Mouse (Mus musculus) forebrain, embryonic 14.5 days (tissue): ENCODE measurements around the gene Slc36a3. TPM values are rescaled to one million over a fixed set of nuclear protein-coding genes. Genes with fewer than 3 reads are reported as not detected.
"Not testable (repeated sequence)": the region's sequence is repeated elsewhere in the genome, so short reads cannot be mapped to it uniquely, and the experiment has no call there.

Experiments used
- ATAC-seq: fragments of 200-750 bp; cut with Nextera tagmentation; 2 replicates; pipeline ENCODE4 v1.8.0; 2017; ENCODE audit warnings: mild to moderate bottlenecking, moderate library complexity
- DNase-seq: peaks from one replicate; pipeline ENCODE4 v3.0.0-alpha.2; 2015; ENCODE audit warnings: low spot score
- H3K27ac ChIP-seq: fragments of 300-500 bp; sonication (generic); 2 replicates; pipeline ENCODE4 v1.5.1; 2014; ENCODE audit warnings: low read depth, mild to moderate bottlenecking, control low read depth, low read length, moderate library complexity
- H3K27me3 ChIP-seq: fragments of 300-500 bp; sonication (generic); replicated peaks from 2 replicates; pipeline ENCODE4 v1.6.1; 2014; ENCODE audit warnings: low read length, control low read depth, mixed read lengths; ENCODE audit not compliant: control insufficient read depth, insufficient read depth
- H3K36me3 ChIP-seq: fragments of 300-500 bp; sonication (generic); 2 replicates; pipeline ENCODE4 v1.6.1; 2014; ENCODE audit warnings: low read length, control low read depth; ENCODE audit not compliant: control insufficient read depth, insufficient read depth
- H3K4me1 ChIP-seq: fragments of 300-500 bp; sonication (generic); 2 replicates; pipeline ENCODE4 v1.6.1; 2014; ENCODE audit warnings: antibody characterized with exemption, low read length, control low read depth; ENCODE audit not compliant: control insufficient read depth, insufficient read depth
- H3K4me2 ChIP-seq: fragments of 300-500 bp; sonication (generic); 2 replicates; pipeline ENCODE4 v1.6.1; 2014; ENCODE audit warnings: mild to moderate bottlenecking, control low read depth, low read length
- H3K4me3 ChIP-seq: fragments of 300-500 bp; sonication (generic); 2 replicates; pipeline ENCODE4 v1.5.1; 2014; ENCODE audit warnings: low read depth, low read length, control low read depth
- H3K9ac ChIP-seq: fragments of 300-500 bp; sonication (generic); 2 replicates; pipeline ENCODE4 v1.6.1; 2014; ENCODE audit warnings: mild to moderate bottlenecking, low read length, control low read depth, moderate library complexity
- H3K9me3 ChIP-seq: fragments of 300-500 bp; sonication (generic); replicated peaks from 2 replicates; pipeline ENCODE4 v1.6.1; 2016; ENCODE audit warnings: low read length, control low read depth, mixed read lengths; ENCODE audit not compliant: control insufficient read depth
- WGBS: fragments of 180-500 bp; shearing (Covaris S2); extraction: QIAGEN DNeasy Blood & Tissue Kit; methylation state at CpG from one replicate; pipeline ENCODE4 v1.1.7; 2014; 5-methylcytosine and 5-hydroxymethylcytosine counted together
- polyA plus RNA-seq: library from polyadenylated mRNA; unstranded; fragments of >200 nt; fragmentation: Nextera tagmentation; extraction: Ambion mirVana; gene quantifications from 2 replicates; pipeline ENCODE4 v1.2.1, GENCODE M21; 2014

The Slc36a3 gene
- polyA plus RNA-seq, 1 experiment from 2014 or later = not detected

DNA sequence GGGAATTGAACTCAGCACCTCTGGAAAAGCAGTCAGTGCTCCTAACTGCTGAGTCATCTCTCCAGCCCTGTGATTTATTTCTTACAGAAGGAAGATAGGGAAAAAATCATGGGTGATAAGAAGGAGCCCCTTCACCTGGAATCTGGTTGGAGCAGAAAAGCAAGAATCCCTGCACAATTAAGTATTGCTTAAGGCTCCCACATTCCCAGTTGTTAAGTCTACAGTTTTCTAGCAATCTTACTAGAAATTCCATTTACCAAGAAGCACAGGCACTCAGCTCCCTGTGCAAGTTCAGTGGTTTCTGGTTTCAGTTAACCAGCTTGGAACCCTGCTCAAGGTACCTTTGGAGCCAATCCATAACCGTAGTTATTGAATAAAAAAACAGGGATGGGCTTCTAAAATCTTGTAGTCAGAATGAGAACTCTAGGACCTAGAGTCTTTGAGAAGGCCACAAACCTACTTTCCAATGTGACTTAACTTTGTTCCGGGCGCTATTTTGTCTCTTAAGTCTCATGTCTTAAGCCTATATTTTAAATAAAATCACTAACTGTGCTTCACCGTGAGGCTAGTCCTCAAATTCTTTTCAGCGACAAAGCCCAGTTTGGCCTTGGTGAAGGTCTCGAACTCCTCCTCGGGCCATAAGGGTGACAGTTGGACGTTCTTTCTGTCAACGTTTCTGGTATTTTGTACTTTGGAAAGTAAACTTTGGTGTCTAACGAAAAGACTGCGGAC, 54.6 kb downstream of the Slc36a3 start:
- no peak for ATAC-seq

DNA sequence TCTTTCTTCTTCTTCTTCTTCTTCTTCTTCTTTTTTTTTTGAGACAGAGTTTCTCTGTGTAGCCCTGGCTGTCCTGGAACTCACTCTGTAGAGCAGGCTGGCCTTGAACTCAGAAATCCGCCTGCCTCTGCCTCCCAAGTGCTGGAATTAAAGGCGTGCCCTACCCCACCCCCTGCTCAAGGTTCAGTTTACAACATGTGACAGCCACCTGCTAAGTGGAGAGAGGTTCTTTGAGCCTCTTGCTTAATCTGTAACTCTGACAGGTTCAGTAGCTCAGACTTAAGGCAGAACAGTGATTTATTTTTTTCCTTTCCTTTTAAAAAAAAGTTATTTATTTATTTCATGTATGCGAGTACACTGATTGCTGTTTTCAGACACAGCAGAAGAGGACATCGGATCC, 55.2 kb downstream of the Slc36a3 start:
- H3K27ac ChIP-seq, H3K4me3 ChIP-seq, H3K27me3 ChIP-seq, DNase-seq, ATAC-seq, H3K36me3 ChIP-seq, H3K9ac ChIP-seq, H3K9me3 ChIP-seq, H3K4me2 ChIP-seq, H3K4me1 ChIP-seq: not testable (repeated sequence)
- 80% methylated on average over 4 of the region's 4 CpGs for WGBS

More for the DNA sequence above, 54.6 kb downstream of the Slc36a3 start:
- Histone ChIP-seq H3K27me3 (0 out of 2 replicates have a peak, but pooled peaks cover 3% of the 10 kb centered on the region), H3K4me3 (peak overlapping the region; percentile 51), H3K36me3 (no peaks in the 10 kb centered on the region), H3K9ac (no peak overlapping the region), H3K4me1 (peaks cover 3% of the 10 kb centered on the region; the same call in 1 of the 2 replicates), H3K4me2 (peak overlapping the region; percentile 72), H3K9me3 (no peaks in the 10 kb centered on the region), H3K27ac (no peak overlapping the region)
- no peak for DNase-seq
- 35% methylated on average over 11 of the region's 11 CpGs for WGBS

DNA sequence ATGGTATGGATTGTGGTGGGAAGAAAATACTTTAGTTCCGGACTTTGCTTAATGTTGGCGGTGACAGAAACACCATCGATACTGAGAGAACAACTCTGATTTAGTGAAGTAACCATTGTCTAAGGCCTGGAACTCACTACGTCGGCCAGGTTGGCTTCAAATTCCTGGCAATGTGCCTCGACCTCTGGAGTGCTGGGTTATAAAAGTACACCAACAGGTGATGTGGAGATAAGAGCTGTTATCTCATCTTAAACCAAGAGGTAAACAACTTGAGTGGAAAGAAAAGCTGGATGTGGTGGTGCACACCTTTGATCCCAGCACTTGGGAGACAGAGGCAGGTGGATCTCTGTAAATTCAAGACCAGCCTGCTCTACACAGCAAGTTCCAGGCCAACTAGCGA, 58.4 kb downstream of the Slc36a3 start:
- H3K4me1 ChIP-seq = no peaks in the 10 kb centered on the region
- 0 out of 2 replicates have a peak, but pooled peaks cover 3% of the 10 kb centered on the region for H3K27me3 ChIP-seq
- no peaks in the 10 kb centered on the region for H3K36me3 ChIP-seq
- ATAC-seq (no peak), DNase-seq (no peak)
- no peak overlapping the region for H3K27ac ChIP-seq
- H3K4me2 ChIP-seq = no peak overlapping the region
- H3K9me3 ChIP-seq = no peaks in the 10 kb centered on the region
- H3K9ac ChIP-seq = no peak overlapping the region
- WGBS = 85% methylated on average over 7 of the region's 7 CpGs
- H3K4me3 ChIP-seq = no peak overlapping the region

DNA sequence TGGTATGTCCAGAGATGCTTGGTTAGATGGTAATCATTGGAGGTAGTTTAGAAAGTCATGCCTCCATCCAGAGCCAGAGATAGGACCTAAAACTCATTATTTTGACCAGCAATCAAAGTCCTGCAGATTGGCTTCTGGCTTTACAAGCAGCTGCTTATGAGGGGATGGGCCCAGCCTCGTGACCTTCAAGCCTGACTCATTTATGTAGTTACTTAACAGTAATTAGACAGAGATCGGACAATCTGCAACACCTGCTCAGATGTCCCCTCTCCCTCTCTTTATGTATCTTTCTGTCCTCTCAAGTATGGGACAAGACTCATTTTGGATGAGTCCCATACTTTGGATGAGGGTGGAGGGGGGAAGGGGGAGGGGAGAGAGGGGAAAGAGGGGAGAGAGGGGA, 61.6 kb downstream of the Slc36a3 start:
- H3K9me3 ChIP-seq = no peaks in the 10 kb centered on the region
- no peak overlapping the region for H3K27ac ChIP-seq
- no peak overlapping the region for H3K9ac ChIP-seq
- 75% methylated on average over 2 of the region's 2 CpGs for WGBS
- H3K4me3 ChIP-seq = no peak overlapping the region
- ATAC-seq (no peak), DNase-seq (no peak)
- 0 out of 2 replicates have a peak, but pooled peaks cover 3% of the 10 kb centered on the region for H3K27me3 ChIP-seq
- H3K36me3 ChIP-seq = no peaks in the 10 kb centered on the region
- no peaks in the 10 kb centered on the region for H3K4me1 ChIP-seq
- no peak overlapping the region for H3K4me2 ChIP-seq

DNA sequence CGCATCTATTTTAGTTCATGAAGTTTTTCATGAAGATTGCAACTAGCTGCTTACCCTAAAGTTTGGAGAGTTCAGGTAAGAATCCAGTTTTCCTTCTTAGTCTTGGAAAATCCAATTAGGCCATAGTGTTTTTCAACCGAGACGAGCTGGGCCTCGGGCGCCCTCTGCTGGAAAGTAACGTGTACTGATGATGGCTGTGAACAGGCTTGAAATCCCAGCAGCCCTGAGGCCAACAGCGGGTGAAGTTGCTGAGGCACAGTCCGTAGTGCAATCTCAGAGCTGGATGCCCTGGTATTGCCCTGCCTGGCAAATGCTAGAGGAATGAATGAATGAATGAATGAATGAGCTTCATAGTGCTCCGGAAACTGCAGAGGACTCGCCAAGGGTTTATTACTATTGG, 64.5 kb downstream of the Slc36a3 start:
- ATAC-seq = peak; percentile 55; the same call in 1 of the 2 replicates
- Histone ChIP-seq H3K36me3 (no peaks in the 10 kb centered on the region), H3K9me3 (no peaks in the 10 kb centered on the region), H3K27me3 (no peaks in the 10 kb centered on the region), H3K4me3 (no peak overlapping the region), H3K9ac (no peak overlapping the region), H3K27ac (no peak overlapping the region), H3K4me2 (no peak overlapping the region), H3K4me1 (no peaks in the 10 kb centered on the region)
- DNase-seq = peak; percentile 84
- 5% methylated on average over 10 of the region's 10 CpGs for WGBS

DNA sequence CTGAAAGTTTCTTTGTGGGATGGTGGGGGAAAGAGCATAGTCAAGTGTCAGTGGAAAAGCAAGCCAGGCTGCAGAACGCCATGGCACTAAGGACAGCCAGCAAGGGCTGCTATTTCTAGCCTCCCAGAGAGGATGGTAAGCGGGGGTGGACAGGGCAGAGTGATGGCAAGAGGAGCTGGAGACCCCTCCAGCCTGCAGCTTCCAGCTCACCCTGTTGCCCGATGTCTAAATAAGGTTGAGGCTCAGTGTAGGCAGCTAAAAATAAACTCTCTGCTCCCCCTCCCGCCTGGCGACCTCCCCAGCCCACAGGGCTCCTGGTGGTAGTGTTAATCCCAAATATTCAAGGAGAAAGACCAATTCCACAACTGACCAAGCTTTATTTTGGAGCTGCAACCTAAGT, 66.1 kb downstream of the Slc36a3 start:
- ATAC-seq (no peak), DNase-seq (no peak)
- no peak overlapping the region for H3K4me3 ChIP-seq
- H3K27me3 ChIP-seq = no peaks in the 10 kb centered on the region
- no peaks in the 10 kb centered on the region for H3K4me1 ChIP-seq
- H3K9me3 ChIP-seq = no peaks in the 10 kb centered on the region
- H3K4me2 ChIP-seq = no peak overlapping the region
- 65% methylated on average over 5 of the region's 5 CpGs for WGBS
- H3K27ac ChIP-seq = no peak overlapping the region
- no peaks in the 10 kb centered on the region for H3K36me3 ChIP-seq
- no peak overlapping the region for H3K9ac ChIP-seq

DNA sequence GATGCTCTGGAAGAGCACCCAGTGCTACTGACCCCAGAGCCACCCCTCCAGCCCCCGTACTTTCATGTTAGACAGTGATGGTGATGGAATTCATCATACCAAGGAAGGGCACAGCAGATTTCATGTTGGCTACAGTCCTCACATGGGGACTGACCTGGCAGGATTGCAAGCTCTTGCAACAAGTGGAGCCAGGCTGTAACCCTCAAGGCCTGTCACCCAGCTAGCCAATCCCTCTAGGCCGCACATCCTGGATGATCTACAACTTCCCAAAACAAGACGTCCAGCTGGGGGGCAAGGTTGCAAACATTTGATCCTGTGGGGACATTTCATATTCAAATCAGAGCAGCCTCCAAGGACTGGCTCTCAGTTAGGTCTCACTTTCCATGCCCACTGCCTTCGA, 66.9 kb downstream of the Slc36a3 start:
- H3K9ac ChIP-seq = no peak overlapping the region
- H3K4me1 ChIP-seq = no peaks in the 10 kb centered on the region
- H3K36me3 ChIP-seq = no peaks in the 10 kb centered on the region
- H3K9me3 ChIP-seq = no peaks in the 10 kb centered on the region
- no peaks in the 10 kb centered on the region for H3K27me3 ChIP-seq
- H3K4me2 ChIP-seq = no peak overlapping the region
- H3K4me3 ChIP-seq = no peak overlapping the region
- no peak for ATAC-seq
- whole genome bisulfite sequencing = 78% methylated on average over 4 of the region's 4 CpGs
- DNase-seq = no peak
- H3K27ac ChIP-seq = no peak overlapping the region

DNA sequence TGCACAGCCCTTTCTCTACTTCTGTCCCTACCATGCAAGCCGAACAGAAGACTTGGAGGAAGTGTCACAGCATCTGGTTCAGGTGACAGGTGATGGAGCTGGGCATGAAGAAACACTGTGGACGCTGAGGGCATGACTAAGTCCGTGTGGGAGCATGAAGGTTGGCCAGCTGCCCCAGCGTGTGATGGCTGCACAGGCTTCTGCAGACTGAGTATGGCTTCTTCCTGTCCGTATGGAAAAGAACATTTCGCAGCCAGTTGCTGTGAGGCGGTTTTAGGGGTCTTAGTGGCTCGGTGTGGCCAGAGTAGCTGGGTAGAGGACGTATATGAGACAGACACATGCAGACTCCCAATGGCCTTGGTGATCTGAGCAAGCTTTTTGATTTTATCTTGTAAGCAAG, 70.3 kb downstream of the Slc36a3 start:
- Histone ChIP-seq H3K27me3 (peaks cover 4% of the 10 kb centered on the region; the same call in 1 of the 2 replicates), H3K9ac (no peak overlapping the region), H3K4me2 (no peak overlapping the region), H3K4me3 (no peak overlapping the region), H3K4me1 (peaks cover 4% of the 10 kb centered on the region; the same call in 1 of the 2 replicates), H3K36me3 (no peaks in the 10 kb centered on the region), H3K9me3 (no peaks in the 10 kb centered on the region), H3K27ac (no peak overlapping the region)
- 94% methylated on average over 9 of the region's 9 CpGs for WGBS
- DNase-seq (no peak), ATAC-seq (no peak)

DNA sequence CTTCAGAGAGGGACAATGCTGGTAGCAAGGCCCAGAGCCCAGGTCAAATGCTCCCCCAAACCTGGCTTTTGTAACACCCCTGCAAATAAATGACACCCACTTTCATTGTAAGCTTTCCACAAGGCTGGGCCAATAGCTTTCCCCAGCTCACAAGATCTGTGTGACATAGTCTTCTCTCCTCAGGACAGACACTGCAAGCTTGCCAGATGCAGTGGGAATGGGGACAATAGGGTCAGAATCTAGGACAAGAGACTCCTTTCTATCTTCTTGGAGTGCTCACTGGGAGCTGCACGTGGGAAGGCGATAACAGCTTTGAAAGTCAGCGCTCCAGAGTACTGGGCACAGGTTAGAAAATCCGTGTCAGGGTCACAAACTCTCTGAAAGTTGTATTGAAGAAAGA, 72.3 kb downstream of the Slc36a3 start:
- Histone ChIP-seq H3K4me1 (peaks cover 4% of the 10 kb centered on the region; the same call in 1 of the 2 replicates), H3K27me3 (peaks cover 4% of the 10 kb centered on the region; the same call in 1 of the 2 replicates), H3K4me2 (no peak overlapping the region), H3K9ac (no peak overlapping the region), H3K9me3 (no peaks in the 10 kb centered on the region), H3K27ac (no peak overlapping the region), H3K4me3 (no peak overlapping the region), H3K36me3 (no peaks in the 10 kb centered on the region)
- ATAC-seq (no peak), DNase-seq (no peak)
- 79% methylated on average over 4 of the region's 4 CpGs for WGBS
